Mouse (Mus musculus) monocyte, adult 59 days (primary cell): ENCODE data around the gene Slx. TPM values are rescaled to one million over a fixed set of nuclear protein-coding genes. Genes with fewer than 3 reads are reported as not detected.

ENCODE experiments used
- total RNA-seq, 2 experiments: library from RNA; stranded (reverse); gene quantifications; one replicate each; pipeline ENCODE4 v1.2.4; 2023

Gene Slx
- total RNA-seq: not detected

GRCm38 (mm10) chrX:26545465-26545864 lies at the start of gene Slx:
TSS of gene Slx (minus strand) at chrX:26545565.

Other genes starting within 250 kb of the Slx start
- gene Gm2030, start 235.5 kb downstream of the Slx start, total RNA-seq: not detected
- gene Gm14525, start 157.1 kb upstream of the Slx start, total RNA-seq: not detected